Mouse (Mus musculus): ENCODE results near the gene Ppil2. TPM values are rescaled to one million over a fixed set of nuclear protein-coding genes. Genes with fewer than 3 reads are reported as not detected.
A peak's percentile ranks its signal among the peaks of the same experiment; 100 is the strongest.

Ppil2 gene
- polyA plus RNA-seq, 3 experiments from 2014 or later: 205 to 233 (median 224) TPM

- no peak for ATAC-seq
Observed at GRCm38 (mm10) chr16:17096938-17097337, 14.1 kb downstream of the Ppil2 start.

GRCm38 (mm10) chr16:17088346-17088745 lies 22.7 kb downstream of the Ppil2 start:
- no peak for ATAC-seq

GRCm38 (mm10) chr16:17086669-17087193 lies 24.3 kb downstream of the Ppil2 start:
- no peak for ATAC-seq

- no peak for ATAC-seq
Observed at GRCm38 (mm10) chr16:17086241-17086640, 24.8 kb downstream of the Ppil2 start.

- peak; percentile 32 for ATAC-seq
Observed at GRCm38 (mm10) chr16:17085636-17086035, 25.4 kb downstream of the Ppil2 start.

- no peak for ATAC-seq
Observed at GRCm38 (mm10) chr16:17082121-17082792, 28.8 kb downstream of the Ppil2 start.

- no peak for ATAC-seq
Observed at GRCm38 (mm10) chr16:17078101-17078500, 33.0 kb downstream of the Ppil2 start.

GRCm38 (mm10) chr16:17076869-17077268 lies 34.2 kb downstream of the Ppil2 start:
- no peak for ATAC-seq

- ATAC-seq: no peak
Observed at GRCm38 (mm10) chr16:17076301-17076700, 34.8 kb downstream of the Ppil2 start.

- ATAC-seq: no peak
Observed at GRCm38 (mm10) chr16:17073000-17073399, 38.1 kb downstream of the Ppil2 start.

GRCm38 (mm10) chr16:17070716-17071115 lies 40.3 kb downstream of the Ppil2 start:
- no peak for ATAC-seq

- ATAC-seq: peak; percentile 70
Observed at GRCm38 (mm10) chr16:17069511-17070443, 41.3 kb downstream of the Ppil2 start, which contains the start of gene Ypel1. TSS of gene Ypel1 (plus strand) at chr16:17069696.

- ATAC-seq: no peak
Observed at GRCm38 (mm10) chr16:17067552-17067951, 43.5 kb downstream of the Ppil2 start.

GRCm38 (mm10) chr16:17062338-17062737 lies 48.7 kb downstream of the Ppil2 start:
- no peak for ATAC-seq

GRCm38 (mm10) chr16:17055584-17055983 lies 55.5 kb downstream of the Ppil2 start:
- ATAC-seq: no peak

GRCm38 (mm10) chr16:17053903-17054302 lies 57.2 kb downstream of the Ppil2 start:
- no peak for ATAC-seq

GRCm38 (mm10) chr16:17052087-17052486 lies 59.0 kb downstream of the Ppil2 start:
- no peak for ATAC-seq

- no peak for ATAC-seq
Observed at GRCm38 (mm10) chr16:17049886-17050285, 61.2 kb downstream of the Ppil2 start.

- no peak for ATAC-seq
Observed at GRCm38 (mm10) chr16:17045287-17045686, 65.8 kb downstream of the Ppil2 start.

GRCm38 (mm10) chr16:17044320-17044719 lies 66.7 kb downstream of the Ppil2 start:
- ATAC-seq: no peak

- no peak for ATAC-seq
Observed at GRCm38 (mm10) chr16:17041417-17041816, 69.6 kb downstream of the Ppil2 start.

GRCm38 (mm10) chr16:17040716-17041115 lies 70.3 kb downstream of the Ppil2 start:
- ATAC-seq: no peak
